Mouse (Mus musculus) megakaryocyte, embryonic 14.5 days (primary cell): ENCODE data around the gene Tbce.

Experiments used
- FLI1 ChIP-seq: IDR thresholded peaks from 2 replicates; pipeline ENCODE4 v1.6.1; 2012; ENCODE audit warnings: low read length, inconsistent platforms, mixed read lengths
- GATA1 ChIP-seq: IDR thresholded peaks from 3 replicates; pipeline ENCODE4 v1.6.1; 2012; ENCODE audit warnings: mixed read lengths, low read length, inconsistent platforms, borderline replicate concordance

GRCm38 (mm10) chr13:14043851-14044250 is 4.4 kb upstream of the Tbce start:
- TF ChIP-seq GATA1 (no peak), FLI1 (no peak)
